In the genomic region with DNA sequence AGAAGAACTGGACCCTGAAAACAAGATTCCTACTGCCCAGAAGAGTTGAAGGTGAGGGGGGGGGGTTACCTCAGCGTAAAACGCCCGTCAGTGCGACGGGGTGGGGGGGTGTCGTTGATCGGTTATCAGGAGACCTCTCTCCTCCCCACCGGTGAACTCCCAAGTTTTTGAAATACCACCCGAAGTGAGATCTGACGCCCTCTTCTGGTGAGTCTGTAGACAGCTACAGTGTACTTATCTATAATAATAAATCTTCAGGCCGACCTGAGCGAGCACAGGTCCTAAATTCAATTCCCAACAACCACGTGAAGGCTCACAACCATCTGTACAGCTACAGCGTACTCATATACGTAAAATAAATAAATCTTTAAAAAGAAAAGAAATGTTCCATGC, we compare ENCODE assay signal across 8 mouse cellular contexts. TPM values are rescaled to one million over a fixed set of nuclear protein-coding genes. Genes with fewer than 3 reads are reported as not detected.
DNase-seq lines count a peak whose midpoint lies in the region; ATAC-seq and TF ChIP-seq lines count a peak whose summit lies in the region.

No protein-coding gene starts in this region.

- intact Hi-C loops in heart, adult 2 months (cut with DNase I) = loop anchor here (5.0 to 10.0 kb wide), 2 partner anchors 47 to 1541 kb away; a partner anchor contains a TSS
- intact Hi-C loops in left cerebral cortex, postnatal 25 days (cut with DNase I) = no loop called here

- DNase-seq in heart, adult 2 months = no peak
- no peak for DNase-seq in heart, adult 9 months (ENCODE audit: low spot score in 2 of 2)
- DNase-seq in A20 (ENCODE audit: low read depth, low spot score) = peak; percentile 83
- DNase-seq in liver, embryonic 13.5 days = no peak
- DNase-seq in embryo, embryonic 11 days = no peak
- no peak for DNase-seq in left cerebral cortex, postnatal 25 days (ENCODE audit: low spot score in 2 of 2)
- no peak for DNase-seq in retina, embryonic 14.5 days (ENCODE audit: low spot score)

- no peak for ATAC-seq in liver, embryonic 13.5 days (ENCODE audit: low read depth)

- H3K4me1 ChIP-seq in heart, adult 2 months (ENCODE audit: control insufficient read depth, insufficient read depth, low read length) = peaks cover 3% of the 10 kb centered on the region
- H3K4me1 ChIP-seq in embryonic fibroblast, embryonic 13.5 days (ENCODE audit: control insufficient read depth, insufficient read depth, low read length) = no peaks in the 10 kb centered on the region
- peaks cover 21% of the 10 kb centered on the region for H3K4me1 ChIP-seq in liver, embryonic 13.5 days (replicated peaks)

- 83% methylated on average over 15 of the region's 15 CpGs for WGBS in heart, adult 2 months
- 50% methylated on average over 15 of the region's 15 CpGs for WGBS in liver, embryonic 13.5 days (ENCODE audit: insufficient replicate concordance)

- no peaks in the 10 kb centered on the region for H3K79me2 ChIP-seq in heart, adult 2 months (replicated peaks; ENCODE audit: control insufficient read depth, insufficient read depth, low read length)

- no peak for TF ChIP-seq POLR2A in heart, adult 2 months (IDR thresholded peaks at IDR 0.05; ENCODE audit: insufficient read depth, low read depth, low read length)
- TF ChIP-seq POLR2A in embryonic fibroblast, embryonic 13.5 days (IDR thresholded peaks at IDR 0.05; ENCODE audit: low read depth, low read length) = no peak

- H3K9ac ChIP-seq in heart, adult 2 months (ENCODE audit: low read depth, low read length) = no peak overlapping the region
- H3K9ac ChIP-seq in liver, embryonic 13.5 days = peak overlapping the region; percentile 93

- H3K4me3 ChIP-seq in heart, adult 2 months = no peak overlapping the region
- H3K4me3 ChIP-seq in embryonic fibroblast, embryonic 13.5 days (ENCODE audit: insufficient read depth, low read length) = peak overlapping the region; percentile 91; the same call in 1 of the 2 replicates
- H3K4me3 ChIP-seq in liver, embryonic 13.5 days (replicated peaks) = peak overlapping the region; percentile 93

- no peak for TF ChIP-seq EP300 in heart, adult 2 months (IDR thresholded peaks at IDR 0.05; ENCODE audit: insufficient read depth, low read depth, low read length)

- H3K4me2 ChIP-seq in liver, embryonic 13.5 days = peak overlapping the region; percentile 86

- peak; percentile 39 for TF ChIP-seq CTCF in heart, adult 2 months (IDR thresholded peaks at IDR 0.05)
- no peak for TF ChIP-seq CTCF in embryonic fibroblast, embryonic 13.5 days (IDR thresholded peaks at IDR 0.05; ENCODE audit: borderline replicate concordance, insufficient read depth, low read length)

- no peaks in the 10 kb centered on the region for H3K36me3 ChIP-seq in heart, adult 2 months (ENCODE audit: control insufficient read depth, insufficient read depth, low read length)
- peaks cover 36% of the 10 kb centered on the region for H3K36me3 ChIP-seq in liver, embryonic 13.5 days

- no peaks in the 10 kb centered on the region for H3K27me3 ChIP-seq in heart, adult 2 months (ENCODE audit: control insufficient read depth, insufficient read depth, low read length)
- no peaks in the 10 kb centered on the region for H3K27me3 ChIP-seq in liver, embryonic 13.5 days

- no peak overlapping the region for H3K27ac ChIP-seq in heart, adult 2 months
- H3K27ac ChIP-seq in embryonic fibroblast, embryonic 13.5 days (ENCODE audit: insufficient read depth, low read length) = no peak overlapping the region
- H3K27ac ChIP-seq in liver, embryonic 13.5 days = no peak overlapping the region

- H3K9me3 ChIP-seq in liver, embryonic 13.5 days (replicated peaks) = peaks cover 5% of the 10 kb centered on the region; the same call in 1 of the 2 replicates

RNA-seq across cellular contexts. Expression of a gene that starts 1.4 kb away (rescaled TPM):
- 100 to 1,000 TPM; 148 to 159 TPM for total RNA-seq in heart, adult 2 months (2021)
- polyA plus RNA-seq in heart, adult 2 months (2012; rRNA removed) = 132 and 216 TPM in 2 replicates
- polyA plus RNA-seq in embryonic fibroblast, embryonic 13.5 days (2011; ENCODE audit: insufficient read length, low read depth, missing spikeins) = 224 and 236 TPM in 2 replicates
- polyA plus RNA-seq in liver, embryonic 13.5 days (2015; fragmentation: Nextera tagmentation; extraction: Ambion mirVana) = 86.8 and 94.9 TPM in 2 replicates
- 100 to 1,000 TPM; 402 to 432 TPM for total RNA-seq in left cerebral cortex, postnatal 25 days (2021)

RNA-seq across cellular contexts. Expression of a gene that starts 49.0 kb away (rescaled TPM):
- 100 to 1,000 TPM; 110 to 118 TPM for total RNA-seq in heart, adult 2 months (2021)
- polyA plus RNA-seq in heart, adult 2 months (2012; rRNA removed) = 83.8 and 99.1 TPM in 2 replicates
- 5.6 and 7.1 TPM in 2 replicates for polyA plus RNA-seq in embryonic fibroblast, embryonic 13.5 days (2011; ENCODE audit: insufficient read length, low read depth, missing spikeins)
- polyA plus RNA-seq in liver, embryonic 13.5 days (2015; fragmentation: Nextera tagmentation; extraction: Ambion mirVana) = 7.3 and 7.7 TPM in 2 replicates
- 10 to 100 TPM; 28.6 to 30.3 TPM for total RNA-seq in left cerebral cortex, postnatal 25 days (2021)
